Mouse (Mus musculus) kidney, postnatal 0 days (tissue): ENCODE measurements around the gene Muc20. TPM values are rescaled to one million over a fixed set of nuclear protein-coding genes. Genes with fewer than 3 reads are reported as not detected.

Experiments used
- ATAC-seq: fragments of 200-750 bp; cut with Nextera tagmentation; replicated peaks from 2 replicates; pipeline ENCODE4 v1.8.0; 2017; ENCODE audit warnings: low read depth, moderate number of reproducible peaks, moderate TSS enrichment, moderate library complexity; ENCODE audit not compliant: low FRiP score
- DNase-seq: peaks from one replicate; pipeline ENCODE4 v3.0.0-alpha.2; 2016; ENCODE audit warnings: low spot score
- H3K27ac ChIP-seq: fragments of 300-500 bp; sonication (generic); 2 replicates; pipeline ENCODE4 v1.5.1; 2014; ENCODE audit warnings: mild to moderate bottlenecking
- H3K27me3 ChIP-seq: fragments of 300-500 bp; sonication (generic); 2 replicates; pipeline ENCODE4 v1.6.1; 2014; ENCODE audit warnings: low read length, mixed read lengths; ENCODE audit not compliant: insufficient read depth
- H3K36me3 ChIP-seq: fragments of 300-500 bp; sonication (generic); 2 replicates; pipeline ENCODE4 v1.6.1; 2014; ENCODE audit warnings: low read length, mixed read lengths; ENCODE audit not compliant: insufficient read depth
- H3K4me1 ChIP-seq: fragments of 300-500 bp; sonication (generic); replicated peaks from 2 replicates; pipeline ENCODE4 v1.6.1; 2014; ENCODE audit warnings: antibody characterized with exemption, low read length, mixed read lengths; ENCODE audit not compliant: insufficient read depth
- H3K4me2 ChIP-seq: fragments of 300-500 bp; sonication (generic); 2 replicates; pipeline ENCODE4 v1.6.1; 2014; ENCODE audit warnings: mild to moderate bottlenecking, low read length, moderate library complexity, mixed read lengths
- H3K4me3 ChIP-seq: fragments of 300-500 bp; sonication (generic); replicated peaks from 2 replicates; pipeline ENCODE4 v1.5.1; 2014; ENCODE audit warnings: low read depth, low read length
- H3K9ac ChIP-seq: fragments of 300-500 bp; sonication (generic); 2 replicates; pipeline ENCODE4 v1.6.1; 2014; ENCODE audit warnings: low read depth, low read length
- H3K9me3 ChIP-seq: fragments of 300-500 bp; sonication (generic); replicated peaks from 2 replicates; pipeline ENCODE4 v1.6.1; 2016; ENCODE audit warnings: low read length, inconsistent platforms, mixed read lengths
- CTCF ChIP-seq: IDR thresholded peaks from 2 replicates; pipeline ENCODE4 v1.5.1; 2016; ENCODE audit warnings: antibody characterized with exemption, low read depth, mild to moderate bottlenecking, moderate library complexity
- WGBS: fragments of 180-500 bp; shearing (Covaris S2); extraction: QIAGEN DNeasy Blood & Tissue Kit; methylation state at CpG from one replicate; pipeline ENCODE4 v1.1.7; 2014; 5-methylcytosine and 5-hydroxymethylcytosine counted together
- polyA plus RNA-seq: library from polyadenylated mRNA; unstranded; fragments of >200 nt; fragmentation: Nextera tagmentation; extraction: Ambion mirVana; gene quantifications from 2 replicates; pipeline ENCODE4 v1.2.1, GENCODE M21; 2015

Muc20 gene
- polyA plus RNA-seq, 1 experiment from 2014 or later, result 17.2 TPM

DNA sequence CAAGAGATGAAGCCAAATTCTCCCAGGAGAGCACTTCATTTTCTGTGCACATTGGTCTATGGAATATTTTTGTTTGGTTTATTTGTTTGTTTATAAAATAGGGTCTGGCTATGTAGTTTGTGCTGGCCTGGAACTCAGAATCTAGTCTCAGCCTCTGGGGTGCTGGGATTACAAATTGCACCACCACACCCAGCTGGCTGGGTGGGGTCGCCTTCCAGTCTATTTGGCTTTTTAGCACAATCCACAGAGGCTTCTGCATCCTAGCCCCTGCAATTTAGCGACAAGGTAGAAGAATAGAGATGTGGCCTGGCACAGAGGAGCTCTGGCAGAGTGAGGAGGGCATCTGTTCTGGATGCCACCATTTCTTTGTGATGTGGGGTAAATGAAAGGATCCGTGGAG, 16.5 kb upstream of the Muc20 start:
- no peak for DNase-seq
- no peak for TF ChIP-seq CTCF
- WGBS, result 81% methylated on average over 3 of the region's 3 CpGs
- H3K4me3 ChIP-seq, result no peak overlapping the region
- no peaks in the 10 kb centered on the region for H3K27me3 ChIP-seq
- H3K4me2 ChIP-seq, result no peak overlapping the region
- H3K4me1 ChIP-seq, result peaks cover 11% of the 10 kb centered on the region
- no peaks in the 10 kb centered on the region for H3K36me3 ChIP-seq
- H3K27ac ChIP-seq, result no peak overlapping the region
- no peak for ATAC-seq
- H3K9me3 ChIP-seq, result no peaks in the 10 kb centered on the region
- H3K9ac ChIP-seq, result no peak overlapping the region

DNA sequence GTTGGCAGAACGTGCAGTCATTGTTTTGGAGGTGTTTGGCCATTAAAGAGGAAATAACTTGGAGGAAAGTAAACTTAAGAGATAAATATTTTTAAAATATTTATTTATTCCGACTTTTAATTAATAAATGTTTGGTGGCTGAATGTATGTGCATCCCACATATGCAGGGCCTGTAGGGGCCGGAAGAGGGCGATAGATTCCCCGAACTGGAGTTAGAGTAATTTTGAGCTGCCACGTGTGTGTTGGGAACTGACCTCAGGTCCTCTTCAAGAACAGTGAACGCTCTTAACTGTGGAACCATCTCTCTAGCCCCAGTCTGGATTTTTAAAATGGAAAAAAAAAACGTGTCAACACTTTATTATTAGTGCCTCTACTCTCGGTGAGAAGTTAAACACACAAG, 16.1 kb upstream of the Muc20 start:
- Histone ChIP-seq H3K4me1 (peaks cover 11% of the 10 kb centered on the region), H3K4me2 (peak overlapping the region; percentile 21; the same call in 1 of the 2 replicates), H3K27ac (no peak overlapping the region), H3K9ac (no peak overlapping the region), H3K36me3 (no peaks in the 10 kb centered on the region), H3K9me3 (no peaks in the 10 kb centered on the region), H3K27me3 (no peaks in the 10 kb centered on the region), H3K4me3 (no peak overlapping the region)
- ATAC-seq, result no peak
- no peak for DNase-seq
- WGBS, result 54% methylated on average over 9 of the region's 9 CpGs
- no peak for TF ChIP-seq CTCF

DNA sequence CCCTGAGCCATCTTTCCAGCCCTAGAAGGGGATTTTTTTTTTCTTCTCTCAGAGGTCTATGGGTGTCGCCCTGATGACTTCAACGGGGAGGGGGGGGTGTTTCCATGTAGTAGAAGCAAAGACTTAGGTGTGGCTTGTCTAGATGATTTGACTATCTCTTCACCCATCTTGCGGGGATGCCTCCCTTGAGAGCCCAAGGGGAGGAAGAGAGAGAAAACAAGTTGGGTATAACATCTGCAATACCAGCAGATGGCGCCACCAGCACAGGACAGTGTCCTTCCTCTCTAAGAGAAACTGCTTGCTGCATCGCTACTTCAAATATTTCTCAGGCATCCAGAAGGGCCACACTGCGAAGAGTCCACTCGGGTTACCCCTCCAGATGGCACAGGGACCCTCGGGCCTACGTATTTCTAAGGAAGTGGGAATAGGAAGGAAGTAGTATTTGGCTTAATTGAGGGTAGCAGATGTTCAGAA, 15.7 kb upstream of the Muc20 start:
- peak; percentile 95 for TF ChIP-seq CTCF
- Histone ChIP-seq H3K27me3 (no peaks in the 10 kb centered on the region), H3K9me3 (no peaks in the 10 kb centered on the region), H3K4me2 (peak overlapping the region; percentile 21; the same call in 1 of the 2 replicates), H3K27ac (no peak overlapping the region), H3K4me3 (no peak overlapping the region), H3K4me1 (peaks cover 11% of the 10 kb centered on the region), H3K36me3 (no peaks in the 10 kb centered on the region), H3K9ac (no peak overlapping the region)
- WGBS, result under 1% methylated on average over 9 of the region's 9 CpGs
- peak; percentile 94 for DNase-seq
- ATAC-seq, result 0 out of 2 replicates have a peak, but pooled peaks have one; percentile 22

DNA sequence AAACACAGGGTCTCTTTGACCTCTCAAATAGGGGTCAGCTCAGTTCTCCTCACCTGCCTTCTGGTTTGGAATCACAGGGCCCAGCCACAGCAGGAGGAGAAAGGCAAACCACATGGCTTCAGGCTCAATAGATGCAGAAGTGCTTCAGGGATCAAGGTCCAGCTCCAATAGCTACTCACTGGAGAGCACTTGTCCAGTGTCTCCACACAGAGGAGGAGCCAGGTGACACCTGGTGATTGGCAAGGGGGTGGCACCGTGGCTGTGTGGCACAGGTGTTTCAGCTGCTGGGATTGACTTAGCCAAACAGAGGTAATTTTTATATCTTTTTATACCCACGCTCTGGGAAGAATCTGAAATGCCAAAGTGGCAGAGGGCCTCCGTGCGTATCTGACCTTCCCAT, 13.1 kb upstream of the Muc20 start, which contains the start of gene Smbd1:
Gene Smbd1 (minus strand): TSS at position 157 of the 400 bp plus-strand sequence.
- H3K9me3 ChIP-seq, result no peaks in the 10 kb centered on the region
- no peak within 1 kb of the TSS for H3K27ac ChIP-seq
- H3K36me3 ChIP-seq, result no peaks in the 10 kb centered on the region
- no peak within 1 kb of the TSS for H3K4me2 ChIP-seq
- no peak for TF ChIP-seq CTCF
- H3K27me3 ChIP-seq, result no peaks in the 10 kb centered on the region
- WGBS, result 91% methylated on average over 4 of the region's 4 CpGs
- no peak for DNase-seq
- no peak within 1 kb of the TSS for H3K9ac ChIP-seq
- H3K4me1 ChIP-seq, result peaks cover 5% of the 10 kb centered on the region; the same call in 1 of the 2 replicates
- no peak within 1 kb of the TSS for H3K4me3 ChIP-seq
- no peak for ATAC-seq

DNA sequence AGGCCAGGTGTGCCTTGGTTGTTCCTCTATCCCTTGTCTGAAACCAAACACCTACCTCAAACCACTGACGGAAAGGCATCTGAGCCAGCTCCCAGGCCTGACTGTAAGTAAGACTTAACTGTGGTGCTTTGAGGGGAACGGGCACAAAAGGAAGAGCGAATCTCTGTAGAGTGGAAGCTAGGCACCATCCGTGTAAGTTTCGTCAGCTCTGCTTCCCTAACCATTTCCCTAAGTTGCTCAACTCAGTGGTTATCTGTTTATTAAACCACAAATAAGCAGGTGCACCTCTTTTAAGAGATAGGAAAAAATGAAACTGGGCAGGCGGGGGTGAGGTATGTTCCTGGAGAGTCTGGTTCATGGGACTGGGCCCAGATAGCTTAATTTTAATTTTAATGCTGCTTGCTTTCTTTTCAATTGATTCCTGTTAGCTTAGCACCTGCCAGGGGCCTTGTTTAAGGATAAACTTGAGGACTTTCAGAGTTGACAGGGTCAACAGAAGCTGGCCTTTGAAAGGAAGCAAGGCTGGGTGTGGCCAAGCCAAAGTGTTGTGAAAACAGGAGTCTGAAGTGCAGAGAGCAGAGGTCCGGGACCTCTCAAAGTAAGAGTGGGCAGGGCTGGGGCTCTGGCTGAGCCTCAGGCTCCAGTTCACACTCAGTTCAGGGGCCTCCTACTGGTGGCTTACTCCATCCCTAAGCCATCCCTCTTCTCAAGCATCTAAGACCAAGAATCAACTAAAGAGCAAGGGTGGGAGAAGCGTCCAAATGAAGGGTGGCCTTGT, 10.4 kb upstream of the Muc20 start:
- ATAC-seq (no peak), DNase-seq (no peak)
- Histone ChIP-seq H3K4me2 (no peak overlapping the region), H3K27ac (no peak overlapping the region), H3K4me3 (no peak overlapping the region), H3K27me3 (no peaks in the 10 kb centered on the region), H3K4me1 (no peaks in the 10 kb centered on the region), H3K9ac (no peak overlapping the region), H3K36me3 (no peaks in the 10 kb centered on the region), H3K9me3 (no peaks in the 10 kb centered on the region)
- TF ChIP-seq CTCF, result peak; percentile 15; the same call in 1 of the 2 replicates
- 58% methylated on average over 8 of the region's 8 CpGs for WGBS

DNA sequence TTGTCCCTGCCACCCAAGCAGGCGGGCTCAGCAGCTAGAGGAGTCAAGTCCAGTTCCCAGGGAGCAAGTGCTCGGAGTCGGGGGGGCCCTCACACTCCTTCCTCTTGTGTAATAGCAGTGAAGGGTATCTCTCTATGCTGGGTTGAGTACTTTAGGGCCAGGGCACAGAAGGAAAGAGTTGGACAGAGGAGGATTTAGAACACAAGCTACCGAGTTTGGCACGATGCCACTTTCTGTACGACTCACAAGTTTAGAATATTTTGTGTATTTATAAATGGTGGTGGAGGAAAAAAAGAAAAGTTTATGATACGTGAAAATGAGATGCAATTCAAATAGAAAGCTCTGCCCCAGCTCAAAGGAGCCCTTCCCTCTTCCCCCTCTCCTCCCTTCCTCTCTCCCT, 7.9 kb upstream of the Muc20 start:
- no peaks in the 10 kb centered on the region for H3K27me3 ChIP-seq
- TF ChIP-seq CTCF, result no peak
- 60% methylated on average over 7 of the region's 7 CpGs for WGBS
- no peaks in the 10 kb centered on the region for H3K9me3 ChIP-seq
- peak overlapping the region; percentile 62 for H3K27ac ChIP-seq
- no peaks in the 10 kb centered on the region for H3K4me1 ChIP-seq
- H3K4me3 ChIP-seq, result no peak overlapping the region
- no peak overlapping the region for H3K4me2 ChIP-seq
- H3K36me3 ChIP-seq, result no peaks in the 10 kb centered on the region
- ATAC-seq, result no peak; the same call in 1 of the 2 replicates
- H3K9ac ChIP-seq, result no peak overlapping the region
- no peak for DNase-seq
